Mouse (Mus musculus) mouse trophoblast stem cell (cell line): Measurements from ENCODE around the gene Sema4d.

Experiments
- in situ Hi-C, 2 experiments: fragments of 300-500 bp; cut with MseI, MboI; formaldehyde crosslinking; loops; 2 replicates in 1 of 2; 3 replicates in 1 of 2; pipeline ENCODE4 v1.15.1; 2025

Gene Sema4d

DNA sequence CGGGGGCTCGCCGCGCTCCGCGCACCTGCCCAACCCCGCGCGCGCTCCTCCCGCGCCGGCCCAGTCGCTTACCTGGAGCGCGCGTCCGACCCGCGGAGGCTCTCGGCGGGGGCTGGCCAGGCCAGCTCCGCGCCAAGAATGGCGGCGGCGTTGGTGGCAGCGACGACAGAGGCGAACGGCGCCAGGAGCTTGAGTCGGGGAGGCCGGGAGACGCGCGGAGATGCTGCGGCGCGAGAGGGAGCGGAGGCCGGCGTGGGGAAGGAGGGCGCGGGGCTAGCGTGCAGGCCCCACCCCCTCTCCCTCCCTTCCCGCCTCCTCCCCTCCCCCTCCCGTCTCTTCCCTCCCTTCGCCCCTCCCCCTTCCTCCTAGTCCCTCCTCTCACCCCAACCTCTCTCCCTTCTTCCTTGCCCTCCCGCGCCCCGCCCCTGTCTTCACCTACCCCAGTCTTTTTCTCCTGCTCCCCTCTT lies at the start of gene Sema4d:
Sema4d (minus strand) TSS at position 323 of the 467 bp plus-strand sequence.
- in situ Hi-C loops = no loop called here

DNA sequence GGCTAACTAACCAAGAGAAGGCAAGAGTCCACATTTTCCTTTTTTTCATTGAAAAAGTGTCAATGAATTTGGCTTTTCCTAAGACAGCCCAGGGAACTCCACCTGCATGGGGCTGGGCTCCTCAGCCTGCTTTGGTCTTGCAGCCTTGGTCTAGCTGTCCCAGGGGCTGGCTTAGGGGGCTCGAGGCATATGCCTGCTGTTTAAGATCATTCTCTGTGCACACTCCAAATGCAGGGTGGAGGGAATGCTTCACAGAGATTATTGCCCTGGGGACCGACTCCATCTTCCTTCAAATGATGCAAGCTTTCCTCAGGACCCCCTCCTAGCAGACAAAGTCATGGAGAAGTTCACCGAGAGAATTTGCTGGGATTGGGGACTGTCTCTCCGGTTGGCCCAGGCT lies 49.8 kb upstream of the Sema4d start:
- in situ Hi-C loops = loop anchor here (5.0 to 25.0 kb wide), 5 partner anchors 122 to 769 kb away; partner anchors contain the start of gene Diras2 (in 2 of the 2)

DNA sequence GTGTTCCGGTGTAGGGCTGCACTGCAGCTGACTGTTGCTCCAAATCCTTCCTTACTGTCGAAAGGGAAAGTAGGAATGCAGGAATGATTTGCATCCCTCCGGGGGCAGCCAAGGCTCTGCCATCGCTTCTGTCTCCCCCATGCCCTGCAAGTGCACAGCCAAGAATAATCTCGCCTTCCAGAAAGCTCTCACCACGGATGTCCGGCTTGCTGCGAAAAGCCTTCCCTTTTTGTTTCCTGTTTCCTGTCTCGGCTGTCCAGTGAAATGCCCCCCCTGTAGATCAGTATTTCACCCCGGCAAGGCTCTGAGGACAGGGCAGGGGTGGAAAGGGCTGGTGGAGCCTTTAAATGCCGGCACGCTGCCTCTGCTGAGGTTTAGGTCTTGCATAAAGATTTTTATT lies 49.2 kb upstream of the Sema4d start:
- in situ Hi-C loops = loop anchor here (5.0 to 25.0 kb wide), 5 partner anchors 122 to 770 kb away; partner anchors contain the start of gene Diras2 (in 2 of the 2)

DNA sequence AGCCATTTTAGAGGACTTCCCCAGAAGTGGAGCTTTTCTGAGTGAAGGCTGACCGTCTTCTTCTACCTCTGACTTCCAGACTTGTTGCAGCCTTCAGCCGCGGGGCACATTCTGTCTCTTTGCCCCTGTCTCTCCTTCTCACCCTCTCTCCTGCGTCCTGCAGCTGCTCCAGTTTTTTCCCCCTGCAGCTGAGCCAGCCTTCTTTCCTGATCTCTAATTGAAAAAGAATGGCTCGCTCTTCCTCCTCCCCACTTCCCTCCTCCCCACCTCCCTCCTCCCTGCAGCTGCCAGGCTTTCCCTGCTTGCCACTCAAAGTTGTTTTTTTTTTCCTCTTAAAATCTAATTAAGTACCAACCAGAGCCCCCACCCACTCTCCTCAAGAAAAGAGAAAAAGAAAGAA lies 48.6 kb upstream of the Sema4d start:
- in situ Hi-C loops = loop anchor here (5.0 to 25.0 kb wide), 5 partner anchors 123 to 770 kb away; partner anchors contain the start of gene Diras2 (in 2 of the 2)

DNA sequence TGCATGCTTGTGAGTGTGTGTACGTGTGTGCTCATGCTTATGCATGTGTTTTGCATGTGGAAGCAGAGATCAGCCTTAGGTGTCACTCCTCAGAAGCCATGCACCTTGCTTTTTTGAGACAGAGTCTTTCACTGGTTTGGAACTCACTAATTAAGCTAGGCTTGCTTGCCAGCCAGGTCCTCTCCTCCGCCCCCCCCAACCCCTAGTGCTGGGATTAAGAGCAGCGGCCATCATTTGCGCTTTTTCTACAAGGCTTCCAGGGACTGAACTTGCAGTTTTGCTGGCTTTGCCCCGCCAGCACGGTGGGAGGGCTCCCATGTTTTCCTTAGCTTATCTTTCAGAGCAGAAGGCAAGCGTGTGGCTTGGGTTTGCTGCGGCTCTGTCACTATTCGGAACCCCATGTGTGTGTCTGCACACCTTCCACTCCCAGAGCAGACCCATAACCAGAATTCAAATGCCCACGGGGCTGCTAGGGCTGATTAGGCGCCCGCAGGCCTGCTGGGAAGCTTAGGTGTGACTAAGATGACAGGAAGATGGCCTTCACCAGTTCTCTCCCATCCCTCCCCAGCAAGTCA lies 48.1 kb upstream of the Sema4d start:
- in situ Hi-C loops = loop anchor here (5.0 to 25.0 kb wide), 5 partner anchors 123 to 771 kb away; partner anchors contain the start of gene Diras2 (in 2 of the 2)

DNA sequence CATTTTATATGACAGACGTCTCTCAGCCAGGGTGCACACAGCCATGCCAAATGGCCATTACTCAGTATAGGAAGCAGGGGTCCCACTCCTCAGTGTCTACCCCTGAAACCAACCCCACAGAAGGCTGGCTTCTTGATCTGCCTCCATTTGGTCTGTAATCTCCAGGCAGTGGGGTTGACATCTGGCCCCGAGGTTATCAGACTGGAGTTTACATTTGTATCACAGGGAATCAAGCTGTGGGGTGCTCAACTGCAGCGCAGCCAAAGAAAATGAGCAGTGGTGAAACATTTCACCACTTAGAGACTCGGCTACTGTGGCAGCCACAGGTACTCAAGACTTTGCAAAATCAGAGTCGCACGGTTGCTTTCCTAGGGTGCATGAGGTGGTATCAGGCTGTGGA lies 47.2 kb upstream of the Sema4d start:
- in situ Hi-C loops = loop anchor here (5.0 to 25.0 kb wide), 5 partner anchors 124 to 772 kb away; partner anchors contain the start of gene Diras2 (in 2 of the 2)

DNA sequence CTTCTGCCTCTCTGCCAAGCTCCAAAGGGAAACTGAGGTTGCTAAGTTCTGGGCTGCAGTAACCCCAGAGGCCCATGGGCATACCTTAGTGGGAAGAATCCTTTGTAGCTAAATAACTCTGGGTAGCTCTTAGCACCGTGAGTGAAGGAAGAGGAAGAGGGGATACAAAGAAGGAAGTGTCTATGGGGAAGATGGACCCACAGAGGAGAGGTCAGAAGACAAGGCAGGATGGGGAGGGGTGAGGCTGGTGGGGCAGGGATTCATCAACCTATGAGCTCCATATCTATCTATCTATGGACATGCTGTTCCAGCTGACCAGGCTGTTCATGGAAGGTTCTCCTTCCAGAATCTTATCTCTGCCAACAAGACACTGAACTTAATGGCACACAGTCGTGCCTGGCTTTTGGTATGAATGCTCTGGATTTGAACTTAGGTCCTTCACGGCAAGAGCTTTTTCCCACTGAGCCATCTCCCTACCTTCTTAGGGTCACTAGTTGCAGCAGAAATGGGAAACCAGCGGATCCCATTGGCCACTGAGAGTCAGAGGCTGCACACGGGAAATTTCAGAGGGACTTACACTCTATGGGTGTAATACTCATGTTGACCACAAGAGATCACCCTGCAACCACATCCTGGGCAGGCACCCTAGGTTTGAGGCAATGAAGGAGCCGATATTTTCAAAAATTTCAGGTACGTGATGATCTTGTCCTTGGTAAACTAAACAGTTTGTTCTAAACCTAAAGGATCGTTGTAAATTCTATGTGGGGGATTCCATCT lies 45.9 kb upstream of the Sema4d start:
- in situ Hi-C loops = loop anchor here (5.0 to 25.0 kb wide), 5 partner anchors 125 to 773 kb away; partner anchors contain the start of gene Diras2 (in 2 of the 2)

DNA sequence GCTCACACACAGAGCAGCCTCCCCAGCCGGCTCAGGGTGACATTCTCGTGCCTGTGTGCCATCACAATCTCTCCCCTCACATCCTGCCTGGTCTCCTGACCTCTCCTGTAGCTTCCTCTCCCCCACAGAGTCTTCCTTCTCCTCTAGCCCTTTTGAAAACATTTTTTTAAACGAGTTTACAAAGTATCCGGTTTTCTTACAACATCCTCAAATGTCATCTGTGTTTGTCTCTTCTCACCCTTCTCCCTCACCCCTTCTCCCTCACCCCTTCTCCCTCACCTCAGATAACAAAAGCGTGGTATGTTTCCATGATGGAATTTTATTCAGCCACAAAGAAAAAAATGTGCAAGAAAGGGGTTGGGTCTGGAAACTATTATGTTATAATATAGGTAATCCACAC lies 43.9 kb upstream of the Sema4d start:
- in situ Hi-C loops = loop anchor here (25.0 kb wide), 2 partner anchors 700 to 775 kb away; partner anchors contain the start of gene Diras2 (in 2 of the 2)

DNA sequence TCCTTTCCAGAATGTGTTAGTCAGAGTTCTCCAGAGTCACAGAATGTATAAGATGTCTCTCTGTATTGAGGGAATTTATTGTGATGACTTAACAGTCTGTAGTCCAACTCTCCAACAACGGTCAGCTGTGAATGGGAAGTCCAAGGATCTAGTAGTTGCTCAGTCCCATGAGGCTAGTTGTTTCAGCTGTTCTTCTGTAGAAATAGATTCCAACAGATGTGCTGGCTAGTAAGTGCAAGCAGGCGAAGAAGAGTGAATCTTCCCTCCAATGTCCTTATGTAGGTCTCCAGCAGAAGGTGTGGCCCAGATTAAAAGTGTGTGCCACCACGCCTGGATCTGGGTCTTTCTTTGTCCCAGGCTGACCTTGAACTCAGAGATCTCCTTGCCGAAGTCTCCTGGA lies 41.7 kb upstream of the Sema4d start:
- in situ Hi-C loops = loop anchor here (25.0 kb wide), 2 partner anchors 702 to 777 kb away; partner anchors contain the start of gene Diras2 (in 2 of the 2)

DNA sequence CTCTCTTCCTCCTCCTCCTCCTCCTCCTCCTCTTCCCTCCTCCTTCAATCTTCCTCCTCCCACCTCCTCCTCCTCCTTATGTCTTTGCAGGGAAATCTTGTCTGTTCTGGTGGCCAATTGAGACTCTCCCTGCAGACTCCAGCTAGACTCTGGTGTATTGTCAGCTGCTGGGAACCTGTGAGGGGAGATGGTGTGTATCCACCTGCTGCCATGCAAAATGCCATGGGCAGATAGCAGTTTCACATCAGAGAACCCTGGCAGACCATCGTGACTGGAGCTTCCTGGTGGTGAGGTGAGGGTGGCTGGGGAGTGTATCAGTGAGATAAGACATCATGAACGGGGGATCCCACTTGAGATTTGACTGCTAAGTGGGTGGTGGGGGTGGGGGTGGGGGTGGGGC lies 41.0 kb upstream of the Sema4d start:
- in situ Hi-C loops = loop anchor here (25.0 kb wide), 2 partner anchors 703 to 778 kb away; partner anchors contain the start of gene Diras2 (in 2 of the 2)

DNA sequence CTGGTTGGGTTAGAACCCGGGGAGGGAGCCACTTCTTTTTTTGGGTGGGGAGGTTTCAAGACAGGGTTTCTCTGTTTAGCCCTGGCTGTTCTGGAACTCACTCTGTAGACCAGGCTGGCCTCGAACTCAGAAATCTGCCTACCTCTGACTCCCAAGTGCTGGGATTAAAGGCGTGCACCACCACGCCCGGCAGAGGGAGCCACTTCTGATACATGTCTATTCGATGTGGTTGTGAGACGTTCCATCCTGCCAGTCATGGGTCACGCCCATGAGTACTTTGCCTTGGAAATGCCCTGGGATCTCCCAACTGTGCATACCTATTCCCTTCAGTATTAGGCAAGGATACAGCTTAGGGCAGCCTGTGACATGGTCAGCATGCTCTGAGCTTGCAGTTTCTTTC lies 40.5 kb upstream of the Sema4d start:
- in situ Hi-C loops = loop anchor here (25.0 kb wide), 2 partner anchors 703 to 778 kb away; partner anchors contain the start of gene Diras2 (in 2 of the 2)

DNA sequence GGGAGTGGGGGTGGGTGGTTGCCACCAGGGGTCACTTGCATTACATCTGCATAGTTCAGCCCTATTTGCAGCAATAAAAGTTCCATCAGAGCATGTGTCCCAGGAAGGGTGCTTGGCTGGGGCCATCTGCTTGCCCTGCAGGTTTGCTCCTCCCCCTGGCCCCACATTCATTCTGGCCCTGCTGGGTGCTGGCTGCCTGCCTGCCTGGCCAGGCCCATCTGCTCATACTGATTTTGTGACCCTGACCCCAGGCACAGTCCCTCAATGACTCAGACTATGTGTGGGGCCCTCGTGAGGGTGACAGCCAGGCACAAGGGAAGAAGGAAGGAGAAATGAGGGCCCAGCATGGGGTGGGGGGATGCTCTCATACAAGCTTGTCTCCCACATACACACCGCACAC lies 40.1 kb upstream of the Sema4d start:
- in situ Hi-C loops = loop anchor here (25.0 kb wide), 2 partner anchors 704 to 779 kb away; partner anchors contain the start of gene Diras2 (in 2 of the 2)

DNA sequence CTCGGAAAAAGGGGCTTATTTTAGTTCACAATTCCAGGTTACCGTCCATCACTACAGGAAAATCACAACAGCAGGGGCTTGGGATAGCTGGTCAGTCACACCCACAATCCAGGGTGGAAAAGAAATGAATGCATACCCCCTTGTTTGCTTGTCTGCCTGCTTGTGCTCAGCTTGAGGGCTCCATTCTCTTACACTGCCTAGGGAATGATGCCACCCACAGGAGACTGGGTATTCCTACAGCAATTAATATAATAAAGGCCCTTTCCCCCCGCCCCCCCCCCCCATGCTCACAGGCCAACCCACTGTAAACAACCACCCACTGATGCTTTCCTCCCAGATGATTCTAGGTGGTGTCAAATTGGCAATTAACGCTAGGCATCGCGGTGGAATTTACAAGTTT lies 38.9 kb upstream of the Sema4d start:
- in situ Hi-C loops = loop anchor here (25.0 kb wide), 2 partner anchors 705 to 780 kb away; partner anchors contain the start of gene Diras2 (in 2 of the 2)

DNA sequence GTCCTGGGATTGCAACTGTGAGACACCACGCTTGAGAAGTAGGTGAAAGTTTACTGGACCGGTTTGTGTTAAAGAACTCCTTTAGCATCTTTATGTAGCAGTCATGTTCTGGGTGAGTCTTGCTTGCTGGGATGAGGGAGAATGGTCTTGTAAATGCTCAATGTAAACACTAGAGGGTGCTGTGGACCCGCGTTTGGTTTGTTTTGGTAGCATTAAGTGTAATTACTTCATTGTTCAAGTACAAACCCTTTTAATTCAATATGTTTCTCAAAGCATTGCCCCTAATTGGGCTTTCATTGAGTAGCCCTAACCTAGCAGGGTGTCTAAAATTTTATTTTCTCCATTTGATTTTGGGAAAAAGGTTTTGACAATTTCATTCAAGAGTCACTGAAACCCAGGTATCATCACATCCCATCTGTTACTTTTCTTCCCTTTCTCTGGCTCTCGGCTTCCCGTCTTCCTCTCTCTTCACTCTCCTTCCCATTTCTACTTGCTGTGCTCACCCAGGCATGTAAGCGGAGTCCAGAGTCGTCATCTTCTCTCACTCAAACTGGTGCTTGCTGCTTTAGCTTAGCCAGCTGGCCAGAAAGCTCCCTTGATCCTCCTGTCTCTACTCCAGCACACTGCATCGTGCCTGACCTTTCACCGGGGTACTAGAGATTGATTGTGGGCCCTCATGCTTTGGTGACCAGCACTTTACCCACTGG lies 37.4 kb upstream of the Sema4d start:
- in situ Hi-C loops = loop anchor here (25.0 kb wide), 2 partner anchors 706 to 781 kb away; partner anchors contain the start of gene Diras2 (in 2 of the 2)

DNA sequence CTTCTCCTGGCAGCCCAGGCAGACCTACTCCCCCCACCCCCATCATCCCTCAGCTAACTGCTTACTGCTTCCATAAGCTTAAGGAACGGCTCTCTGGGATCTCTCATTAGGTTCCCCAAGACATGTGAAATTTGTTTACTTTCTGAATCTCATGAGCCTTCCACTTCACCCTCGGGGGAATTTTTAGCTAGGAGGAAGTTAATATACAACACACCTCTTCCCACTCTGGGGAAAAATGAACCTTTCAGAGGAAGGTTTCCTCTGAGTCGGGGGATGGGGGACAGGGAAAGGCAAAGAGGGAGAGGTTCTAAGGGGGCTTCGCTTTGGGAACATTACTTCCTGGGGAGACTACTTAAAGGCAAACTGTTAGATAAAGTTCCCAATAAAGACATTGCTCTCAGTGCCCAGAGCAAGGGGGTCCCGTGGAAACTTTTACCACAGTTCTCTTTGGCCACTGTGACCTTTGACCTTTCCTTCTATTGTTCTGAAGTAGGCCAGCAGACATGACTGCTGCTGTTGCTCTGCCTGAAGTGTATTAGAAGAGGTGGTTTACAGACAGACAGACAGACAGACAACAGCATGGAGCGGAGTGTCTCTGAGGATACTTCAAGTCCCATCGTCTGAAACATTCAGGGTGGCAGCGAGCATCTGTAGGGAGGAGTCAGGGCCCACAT lies 30.4 kb upstream of the Sema4d start:
- in situ Hi-C loops = no loop called here

DNA sequence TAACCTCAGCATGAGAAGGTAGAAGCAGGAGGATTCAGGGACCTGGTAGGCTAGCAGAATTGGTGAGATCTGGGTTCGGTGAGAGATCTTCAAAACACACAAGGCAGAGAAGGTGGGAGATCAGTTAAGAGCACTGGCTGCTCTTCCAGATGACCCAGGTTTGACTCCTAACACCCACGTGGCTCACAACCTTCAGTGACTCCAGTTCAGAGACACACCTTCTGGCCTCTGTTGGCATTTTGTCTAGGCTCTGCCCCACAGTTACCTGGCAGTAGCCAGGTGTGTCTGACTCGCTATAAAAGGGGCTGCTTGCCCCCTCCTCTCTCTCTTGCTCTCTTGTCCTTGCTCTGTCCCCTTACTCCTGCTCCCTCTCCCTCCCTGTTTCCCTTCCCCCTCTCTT lies 28.4 kb upstream of the Sema4d start:
- in situ Hi-C loops = no loop called here

DNA sequence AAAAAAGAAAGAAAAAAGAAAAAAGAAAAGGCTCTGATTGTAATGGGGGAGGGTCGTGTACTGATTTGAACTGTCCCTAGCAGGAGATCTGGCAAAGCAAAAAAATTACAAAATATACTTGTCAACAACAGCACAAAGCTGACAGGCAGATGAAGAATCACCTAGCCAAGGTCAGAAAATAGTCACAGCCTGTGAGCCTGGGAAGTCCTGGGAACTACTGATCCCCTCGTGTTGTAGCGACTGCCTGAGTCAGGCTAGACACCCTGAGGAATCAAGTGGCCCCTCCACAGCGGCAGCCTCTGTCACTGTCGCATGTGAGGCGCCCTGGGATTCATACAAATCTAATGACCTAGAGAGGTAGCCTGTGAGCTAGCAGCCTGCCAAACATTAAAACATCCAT lies 25.8 kb upstream of the Sema4d start:
- in situ Hi-C loops = no loop called here

DNA sequence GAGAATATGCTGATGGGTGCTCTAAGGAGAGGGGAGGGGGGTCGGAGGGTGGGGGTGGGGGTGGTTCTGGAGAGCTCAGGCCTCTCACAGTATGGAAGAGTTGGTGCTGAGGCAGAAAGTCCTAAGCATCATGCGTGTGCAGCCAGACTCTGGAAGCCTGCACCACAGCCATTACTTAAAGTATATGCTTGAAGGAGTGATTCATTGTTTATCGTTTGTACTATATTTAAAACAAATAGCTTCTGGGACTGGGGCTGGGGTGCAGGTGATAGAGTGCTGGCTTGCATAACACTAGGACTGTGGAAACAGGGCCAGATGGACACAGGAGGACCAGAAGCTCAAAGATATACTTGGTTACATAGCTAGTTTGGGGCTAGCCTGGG lies 25.4 kb upstream of the Sema4d start:
- in situ Hi-C loops = no loop called here

DNA sequence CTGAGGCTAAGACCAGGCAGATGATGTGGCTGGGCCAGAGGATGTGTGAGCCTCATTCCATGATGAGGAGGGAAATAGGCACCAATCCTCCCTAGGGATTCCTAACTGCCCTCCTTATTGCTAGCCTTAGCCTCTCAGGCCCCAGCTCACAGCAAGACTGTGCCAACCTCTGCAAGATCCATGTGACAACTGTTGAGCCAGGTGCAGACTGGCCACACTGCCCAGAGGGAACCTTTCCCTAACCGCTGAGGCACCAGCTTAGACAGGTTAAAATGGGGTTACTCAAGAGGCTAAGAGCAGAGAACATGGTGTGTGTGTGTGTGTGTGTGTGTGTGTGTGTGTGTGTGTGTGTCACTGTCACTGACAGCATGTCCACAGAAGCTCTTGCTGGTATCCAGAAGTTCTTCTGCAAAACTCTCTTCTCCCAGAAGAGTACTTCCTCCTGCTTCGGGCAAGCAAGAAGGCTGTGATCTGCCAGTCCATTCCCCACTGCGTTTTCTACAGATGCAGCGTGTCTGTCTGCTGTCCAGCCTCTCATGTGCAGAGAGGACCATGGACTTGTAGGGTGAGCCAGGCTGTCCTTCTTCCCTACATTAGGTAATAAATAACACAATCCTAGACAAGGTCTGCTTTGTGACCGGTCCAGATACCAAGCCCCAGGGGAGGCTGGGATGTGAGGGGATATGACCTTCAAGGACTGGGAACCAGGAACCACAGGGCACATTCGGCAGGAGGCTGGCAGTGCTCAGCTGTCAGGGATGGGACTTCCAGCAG lies 24.8 kb upstream of the Sema4d start:
- in situ Hi-C loops = no loop called here

DNA sequence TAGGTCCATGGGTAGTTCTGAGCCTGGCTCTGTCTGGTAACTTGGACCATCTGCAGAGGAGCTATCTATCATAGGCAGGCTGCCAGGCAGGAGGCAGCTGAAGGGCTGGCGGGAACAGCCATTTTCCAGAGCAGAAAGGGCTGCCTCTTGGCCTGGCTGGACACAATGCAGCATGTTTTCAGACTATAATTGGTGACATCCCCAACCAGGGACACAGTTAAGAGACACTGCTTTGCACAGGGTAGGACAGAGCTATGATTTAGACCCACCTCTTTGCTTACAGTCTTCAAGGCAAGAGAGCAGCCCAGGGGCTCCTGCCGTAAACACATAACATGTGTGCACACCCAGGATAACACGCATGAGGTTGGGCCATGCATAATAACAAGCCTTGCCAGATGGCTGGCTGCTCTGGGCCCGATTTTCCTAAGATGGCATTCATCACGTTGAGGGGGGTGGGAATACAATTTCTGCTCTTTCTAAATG lies 23.1 kb upstream of the Sema4d start:
- in situ Hi-C loops = no loop called here
